In genomic region chr7:144985100-144985499, GRCm38 (mm10) we compare ENCODE assay signal across 34 mouse cellular contexts.
"Had no signal": no experiment of that assay in that cellular context is flagged by ENCODE, and none has a peak within 500 bp of the region (broad histone marks: within the 10 kb centered on the region; RNA-seq: fewer than 3 reads in every experiment).

No protein-coding gene starts in this region.

- ATAC-seq: hindbrain, embryonic 16.5 days; hindbrain, postnatal 0 days; inflammation-experienced regulatory T-cells, adult 6 months; intestine, embryonic 15.5 days; intestine, embryonic 16.5 days had no signal

- H3K9me3 ChIP-seq: heart, embryonic 10.5 days; heart, embryonic 12.5 days; heart, embryonic 13.5 days; heart, embryonic 15.5 days; hindbrain, embryonic 10.5 days; hindbrain, embryonic 12.5 days; hindbrain, embryonic 13.5 days; hindbrain, embryonic 15.5 days; intestine, embryonic 15.5 days; kidney, embryonic 15.5 days had no signal

- H3K4me3 ChIP-seq: heart, embryonic 10.5 days; heart, embryonic 12.5 days; heart, embryonic 13.5 days; heart, embryonic 15.5 days; hindbrain, embryonic 10.5 days; hindbrain, embryonic 12.5 days; hindbrain, embryonic 13.5 days; hindbrain, embryonic 15.5 days; intestine, embryonic 15.5 days; kidney, embryonic 15.5 days; layer of hippocampus, adult 2 months had no signal

- H3K27me3 ChIP-seq: heart, embryonic 12.5 days; heart, embryonic 13.5 days; heart, embryonic 15.5 days; hindbrain, embryonic 12.5 days; hindbrain, embryonic 13.5 days; hindbrain, embryonic 15.5 days; intestine, embryonic 15.5 days; kidney, embryonic 15.5 days had no signal

- H3K9ac ChIP-seq: heart, embryonic 12.5 days; heart, embryonic 13.5 days; heart, embryonic 15.5 days; hindbrain, embryonic 12.5 days; hindbrain, embryonic 13.5 days; hindbrain, embryonic 14.5 days; hindbrain, embryonic 15.5 days; intestine, embryonic 15.5 days; kidney, embryonic 15.5 days had no signal

- DNase-seq: heart, postnatal 10 days; heart, postnatal 14 days; heart, postnatal 36 days; heart, postnatal 4 days; kidney, adult 11 months; kidney, adult 18-20 months; kidney, adult 2 months; kidney, adult 8-10 months; kidney, adult 9 months; kidney, postnatal 10 days; kidney, postnatal 14 days; kidney, postnatal 25 days; kidney, postnatal 36 days; kidney, postnatal 4 days; layer of hippocampus, adult 9-11 months; layer of hippocampus, postnatal 36 days had no signal

- H3K27ac ChIP-seq: heart, embryonic 10.5 days; heart, embryonic 13.5 days; heart, embryonic 15.5 days; hindbrain, embryonic 10.5 days; hindbrain, embryonic 12.5 days; hindbrain, embryonic 13.5 days; hindbrain, embryonic 14.5 days; hindbrain, embryonic 15.5 days; hindbrain, postnatal 0 days; intestine, embryonic 15.5 days; kidney, embryonic 15.5 days; kidney, postnatal 0 days; layer of hippocampus, adult 2 months had no signal

- H3K36me3 ChIP-seq: heart, embryonic 10.5 days; heart, embryonic 12.5 days; heart, embryonic 13.5 days; heart, embryonic 15.5 days; hindbrain, embryonic 10.5 days; hindbrain, embryonic 12.5 days; hindbrain, embryonic 13.5 days; hindbrain, embryonic 15.5 days; intestine, embryonic 15.5 days; kidney, embryonic 15.5 days had no signal

- H3K4me2 ChIP-seq: heart, embryonic 11.5 days; heart, embryonic 12.5 days; heart, embryonic 13.5 days; heart, embryonic 15.5 days; hindbrain, embryonic 12.5 days; hindbrain, embryonic 13.5 days; hindbrain, embryonic 14.5 days; hindbrain, embryonic 15.5 days; intestine, embryonic 15.5 days; kidney, embryonic 15.5 days had no signal

- H3K4me1 ChIP-seq: heart, embryonic 15.5 days; hindbrain, embryonic 12.5 days; hindbrain, embryonic 13.5 days; hindbrain, embryonic 15.5 days; intestine, embryonic 15.5 days had no signal
